Mouse (Mus musculus) brain, adult 2 months (tissue): ENCODE measurements around the gene Actr2.
A peak's percentile ranks its signal among the peaks of the same experiment; 100 is the strongest.
"Not testable (repeated sequence)": the region's sequence is repeated elsewhere in the genome, so short reads cannot be mapped to it uniquely, and the experiment has no call there.

Experiments used
- DNase-seq: peaks from one replicate; pipeline ENCODE4 v3.0.0; 2011; ENCODE audit warnings: low read depth, low spot score

Actr2 gene

DNA sequence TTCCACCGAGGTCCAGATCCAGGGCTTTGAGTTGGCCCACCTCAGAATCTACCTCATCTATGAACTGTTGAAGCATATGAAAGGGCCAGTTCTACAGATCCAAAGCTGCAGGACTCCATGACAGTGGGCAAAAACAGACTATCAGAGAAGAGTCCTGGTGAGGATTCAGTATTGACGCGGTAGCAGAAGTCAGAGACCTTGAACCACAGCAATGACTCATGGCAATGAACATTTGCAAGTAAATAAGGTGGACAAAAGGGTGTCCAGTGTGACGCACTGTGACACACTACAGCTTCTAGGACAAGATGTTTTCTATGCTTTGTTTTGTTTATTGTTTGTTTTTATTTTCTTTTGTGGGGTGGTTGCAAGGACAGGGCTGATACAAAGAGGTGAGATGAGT, 4.0 kb upstream of the Actr2 start:
- DNase-seq: no peak

DNA sequence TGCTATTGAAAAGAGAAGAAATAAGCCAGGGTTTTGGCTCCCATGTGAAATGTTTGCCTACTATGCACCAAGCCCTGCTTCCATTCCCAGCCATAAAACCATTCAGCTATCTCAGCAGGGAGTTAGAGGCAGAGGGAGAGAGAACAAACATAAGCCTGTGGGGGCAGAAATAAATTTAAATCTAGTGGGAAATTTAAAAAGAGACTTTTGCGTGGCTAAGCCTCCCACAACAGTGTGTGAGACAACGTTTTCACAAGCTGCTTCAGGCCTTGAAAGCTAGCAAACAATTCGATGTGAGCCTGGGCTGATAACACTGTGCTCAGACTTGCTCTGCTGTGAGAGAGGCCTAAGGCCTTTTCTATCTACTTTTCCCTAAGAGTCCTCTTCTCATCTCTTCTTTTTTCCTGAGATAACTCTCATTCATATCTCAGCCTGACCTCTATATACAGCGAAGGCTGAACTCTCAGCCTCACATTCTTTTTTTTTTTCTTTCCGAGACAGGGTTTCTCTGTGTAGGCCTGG, 3.4 kb upstream of the Actr2 start:
- peak; percentile 74 for DNase-seq

GRCm38 (mm10) chr11:20112006-20112740, 540 bp downstream of the Actr2 start:
- peak; percentile 89 for DNase-seq

- no peak for DNase-seq
Measured at GRCm38 (mm10) chr11:20108151-20108550, 4.6 kb downstream of the Actr2 start.

DNA sequence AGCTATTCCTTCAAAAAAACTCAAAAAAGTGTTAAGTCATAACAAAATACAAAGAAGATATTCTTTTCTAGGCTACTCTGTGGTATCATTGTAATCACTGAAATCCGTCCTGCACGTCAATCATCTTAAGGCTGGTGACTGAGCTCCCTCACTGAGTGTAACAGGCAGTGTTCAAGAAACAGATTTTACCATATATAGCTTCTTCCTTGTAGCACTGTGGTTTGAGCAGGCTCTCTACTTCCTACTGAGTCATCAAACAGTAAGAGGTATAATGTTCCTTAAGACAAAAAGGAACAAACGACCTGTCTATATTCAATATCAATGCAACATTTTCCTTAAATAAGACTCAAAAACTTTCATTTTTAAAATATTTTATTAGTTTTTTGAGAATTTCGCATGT, 5.0 kb downstream of the Actr2 start:
- DNase-seq: peak; percentile 20

- DNase-seq: no peak
Measured at GRCm38 (mm10) chr11:20106946-20107345, 5.8 kb downstream of the Actr2 start.

- DNase-seq: no peak
Measured at GRCm38 (mm10) chr11:20103949-20104348, 8.8 kb downstream of the Actr2 start.

- peak; percentile 30 for DNase-seq
Measured at GRCm38 (mm10) chr11:20086306-20086705, 26.4 kb downstream of the Actr2 start.

DNA sequence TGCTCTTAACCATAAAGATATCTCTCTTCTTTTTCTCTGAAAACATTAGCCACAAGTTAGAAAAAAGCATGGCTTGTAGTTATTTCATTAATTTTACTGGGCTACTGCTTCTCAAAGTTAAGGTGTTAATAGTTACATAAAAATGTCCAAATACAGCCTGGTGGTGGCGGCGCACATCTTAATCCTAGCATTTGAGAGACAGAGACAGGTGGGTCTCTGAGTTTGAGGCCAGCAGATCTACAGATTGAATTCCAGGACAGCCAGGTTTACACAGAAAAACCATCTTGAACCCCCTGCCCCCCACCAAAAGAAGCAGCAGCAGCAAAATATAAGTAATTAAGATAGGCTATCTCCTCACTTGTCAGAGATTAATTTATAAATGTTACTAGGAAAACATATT, 27.1 kb downstream of the Actr2 start:
- no peak for DNase-seq

DNA sequence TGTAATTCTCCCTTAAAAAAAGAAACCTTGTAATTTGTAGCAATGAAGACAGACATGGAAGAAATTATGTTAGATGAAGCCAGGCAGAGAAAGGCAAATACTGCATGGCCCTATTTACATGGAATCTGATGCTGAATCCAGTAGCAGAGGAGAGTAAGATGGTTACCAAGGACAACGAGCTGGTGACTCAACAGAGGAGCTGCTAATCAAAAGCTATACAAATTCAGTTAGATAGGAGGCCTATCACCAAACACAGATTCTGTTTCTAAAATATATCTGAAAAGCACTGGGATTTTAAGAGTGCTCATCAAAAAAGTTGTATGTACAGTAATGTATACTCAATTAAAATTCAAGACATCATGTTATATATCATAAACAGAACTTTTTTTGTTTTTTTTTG, 37.3 kb downstream of the Actr2 start:
- peak; percentile 60 for DNase-seq

GRCm38 (mm10) chr11:20072826-20073225, 39.9 kb downstream of the Actr2 start:
- DNase-seq: no peak

GRCm38 (mm10) chr11:20072174-20072573, 40.5 kb downstream of the Actr2 start:
- peak; percentile 83 for DNase-seq

- DNase-seq: no peak
Measured at GRCm38 (mm10) chr11:20068346-20069004, 44.2 kb downstream of the Actr2 start.

GRCm38 (mm10) chr11:20067521-20067920, 45.2 kb downstream of the Actr2 start:
- DNase-seq: peak; percentile 19

- peak; percentile 92 for DNase-seq
Measured at GRCm38 (mm10) chr11:20066106-20066505, 46.6 kb downstream of the Actr2 start.

DNA sequence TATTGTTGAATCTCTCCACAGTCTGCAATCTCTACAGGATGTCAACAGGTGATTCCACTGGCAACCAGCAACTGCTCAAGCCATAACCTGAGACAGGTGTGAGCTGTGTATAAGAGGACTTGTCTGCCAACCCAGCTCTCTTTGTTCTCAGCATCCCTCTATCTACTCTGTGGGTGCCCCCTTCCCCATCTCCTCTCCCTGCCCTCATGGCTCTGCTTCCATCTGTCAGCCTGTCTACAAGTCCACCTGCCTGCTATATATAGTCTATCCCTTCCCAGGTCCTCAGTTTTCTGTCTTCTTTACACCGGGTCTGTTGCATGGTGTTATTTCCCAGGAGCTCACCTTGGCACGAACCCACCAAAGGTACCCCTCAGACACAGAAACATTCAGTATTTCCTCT, 47.8 kb downstream of the Actr2 start:
- DNase-seq: peak; percentile 55

DNA sequence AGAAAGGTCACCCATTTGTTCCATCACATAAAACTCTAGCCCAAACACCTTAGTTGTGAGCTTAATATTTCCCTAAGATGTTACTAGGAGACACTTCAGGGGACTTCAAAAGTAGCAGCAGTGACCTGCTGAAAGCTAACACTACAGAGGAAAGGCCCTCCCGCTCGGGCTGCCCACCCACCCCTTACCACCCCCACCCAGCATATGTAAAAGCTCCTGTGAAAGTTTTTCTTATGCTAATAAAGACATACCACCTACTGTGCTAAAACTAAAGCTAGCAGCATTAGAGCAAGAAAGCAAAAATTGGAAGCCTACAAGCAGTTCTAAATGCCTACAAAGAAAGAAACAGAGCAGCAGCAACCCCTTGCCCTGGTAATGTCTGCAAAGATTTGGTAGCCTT, 48.6 kb downstream of the Actr2 start:
- not testable (repeated sequence) for DNase-seq

DNA sequence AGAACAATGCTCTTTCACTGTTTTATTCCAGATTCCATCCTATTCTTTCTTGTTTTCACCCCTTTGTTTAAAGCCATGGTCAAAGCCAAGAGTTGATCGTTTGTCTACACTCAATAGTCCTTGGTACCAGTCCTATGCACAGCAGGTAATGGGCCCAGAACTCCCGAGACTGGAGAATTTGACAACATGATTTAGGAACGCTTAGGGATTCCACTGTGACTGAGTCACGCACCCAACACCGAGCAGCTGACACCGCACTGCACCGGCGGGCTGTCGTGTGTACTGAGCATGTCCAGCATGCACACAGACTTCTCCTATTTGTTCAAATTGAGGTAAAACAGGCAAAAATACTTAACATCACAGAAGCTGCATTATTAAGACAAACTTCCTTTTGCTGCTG, 49.9 kb downstream of the Actr2 start:
- not testable (repeated sequence) for DNase-seq

- DNase-seq: no peak
Measured at GRCm38 (mm10) chr11:20059736-20060135, 53.0 kb downstream of the Actr2 start.

- DNase-seq: no peak
Measured at GRCm38 (mm10) chr11:20057429-20057828, 55.3 kb downstream of the Actr2 start.

DNA sequence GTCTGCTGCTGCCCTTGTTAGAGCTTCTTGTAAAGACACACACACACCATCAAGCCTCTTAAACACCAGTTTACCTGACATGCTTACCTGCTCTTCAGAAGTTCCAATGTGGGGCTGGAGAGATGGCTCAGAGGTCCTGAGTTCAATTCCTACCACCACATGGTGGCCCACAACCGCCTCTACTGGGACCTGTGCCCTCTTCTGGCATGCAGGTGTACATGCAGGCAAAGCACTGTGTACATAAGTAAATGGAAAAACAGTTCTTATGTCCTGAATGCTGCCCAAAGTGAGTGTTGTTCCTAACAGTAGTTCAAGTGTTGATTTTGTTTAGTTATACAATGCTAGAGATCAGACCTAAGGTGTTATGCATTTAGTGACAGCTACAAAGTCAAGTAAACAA, 56.5 kb downstream of the Actr2 start:
- DNase-seq: no peak

DNA sequence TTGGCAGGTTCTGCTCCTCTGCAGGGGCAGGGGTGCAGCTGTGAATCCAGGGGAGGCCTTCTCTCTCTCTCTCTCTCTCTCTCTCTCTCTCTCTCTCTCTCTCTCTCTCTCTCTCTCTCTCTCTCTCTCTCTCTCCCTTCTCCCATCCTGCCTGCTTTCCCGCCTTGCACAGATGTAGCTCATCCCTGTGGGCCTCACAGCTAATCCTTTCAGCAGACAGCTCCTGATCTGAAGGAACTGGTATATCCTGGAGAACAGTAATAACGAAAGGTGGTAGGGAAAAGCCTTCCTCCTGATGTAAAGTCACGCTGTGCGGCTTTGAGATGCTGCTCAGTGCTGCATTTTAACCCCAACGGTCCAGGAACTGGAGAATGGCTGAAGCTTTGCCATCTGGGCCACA, 58.1 kb downstream of the Actr2 start:
- no peak for DNase-seq

DNA sequence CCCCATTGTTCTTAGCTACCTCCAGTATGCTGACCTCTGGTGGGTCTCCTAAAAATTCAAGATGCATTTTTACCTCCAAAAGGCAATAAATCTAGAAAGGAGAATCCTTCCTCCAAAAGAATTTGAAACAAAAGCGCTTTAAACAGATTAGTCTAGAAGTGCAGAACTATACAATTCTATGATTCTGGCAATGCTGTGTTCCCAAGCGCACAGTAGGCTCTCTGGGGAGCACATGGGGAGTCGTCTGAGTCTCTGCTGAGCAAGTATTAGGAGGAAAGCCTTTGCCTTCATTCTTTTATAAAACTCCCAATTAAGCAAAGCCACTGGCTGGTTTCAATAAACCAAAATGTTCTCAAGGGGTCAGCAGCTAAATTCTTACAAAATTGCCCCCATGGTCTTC, 58.8 kb downstream of the Actr2 start:
- no peak for DNase-seq
